Mouse (Mus musculus) hindbrain, embryonic 13.5 days (tissue): ENCODE results near the gene 1110032A03Rik. TPM values are rescaled to one million over a fixed set of nuclear protein-coding genes. Genes with fewer than 3 reads are reported as not detected.

Source experiments
- ATAC-seq: fragments of 200-750 bp; cut with Nextera tagmentation; 2 replicates; pipeline ENCODE4 v1.8.0; 2017; ENCODE audit warnings: moderate TSS enrichment; ENCODE audit not compliant: low FRiP score
- H3K27ac ChIP-seq: fragments of 300-500 bp; sonication (generic); 2 replicates; pipeline ENCODE4 v1.5.1; 2015; ENCODE audit warnings: inconsistent platforms, mild to moderate bottlenecking, moderate library complexity
- H3K27me3 ChIP-seq: fragments of 300-500 bp; sonication (generic); 2 replicates; pipeline ENCODE4 v1.6.1; 2015; ENCODE audit warnings: mild to moderate bottlenecking, inconsistent platforms
- H3K36me3 ChIP-seq: fragments of 300-500 bp; sonication (generic); 2 replicates; pipeline ENCODE4 v1.6.1; 2015; ENCODE audit warnings: mild to moderate bottlenecking, inconsistent platforms
- H3K4me1 ChIP-seq: fragments of 300-500 bp; sonication (generic); replicated peaks from 2 replicates; pipeline ENCODE4 v1.6.1; 2015; ENCODE audit warnings: inconsistent platforms
- H3K4me2 ChIP-seq: fragments of 300-500 bp; sonication (generic); 2 replicates; pipeline ENCODE4 v1.6.1; 2015; ENCODE audit warnings: inconsistent platforms, mild to moderate bottlenecking, moderate library complexity
- H3K4me3 ChIP-seq: fragments of 300-500 bp; sonication (generic); 2 replicates; pipeline ENCODE4 v1.5.1; 2015; ENCODE audit warnings: mild to moderate bottlenecking, inconsistent platforms
- H3K9ac ChIP-seq: fragments of 300-500 bp; sonication (generic); 2 replicates; pipeline ENCODE4 v1.6.1; 2015; ENCODE audit warnings: mild to moderate bottlenecking, inconsistent platforms
- H3K9me3 ChIP-seq: fragments of 300-500 bp; sonication (generic); 2 replicates; pipeline ENCODE4 v1.6.1; 2016; ENCODE audit warnings: inconsistent platforms
- WGBS: fragments of 180-500 bp; shearing (Covaris S2); methylation state at CpG from one replicate; pipeline ENCODE4 v1.1.7; 2015; 5-methylcytosine and 5-hydroxymethylcytosine counted together
- polyA plus RNA-seq: library from polyadenylated mRNA; unstranded; fragments of >200 nt; fragmentation: Nextera tagmentation; extraction: Ambion mirVana; gene quantifications from 2 replicates; pipeline ENCODE4 v1.2.1, GENCODE M21; 2015

1110032A03Rik gene
- polyA plus RNA-seq, 1 experiment from 2014 or later: 64.6 TPM

- peak overlapping the region; percentile 63 for H3K4me3 ChIP-seq
- peaks cover 17% of the 10 kb centered on the region for H3K36me3 ChIP-seq
- H3K9me3 ChIP-seq: no peaks in the 10 kb centered on the region
- H3K4me1 ChIP-seq: peaks cover 21% of the 10 kb centered on the region
- peak overlapping the region; percentile 81 for H3K9ac ChIP-seq
- peak; percentile 76; the same call in 1 of the 2 replicates for ATAC-seq
- no peaks in the 10 kb centered on the region for H3K27me3 ChIP-seq
- H3K4me2 ChIP-seq: peak overlapping the region; percentile 84
- 6% methylated on average over 17 of the region's 17 CpGs for WGBS
- peak overlapping the region; percentile 88 for H3K27ac ChIP-seq
Observed at GRCm38 (mm10) chr9:50767531-50768106, 7.7 kb downstream of the 1110032A03Rik start.

- Histone ChIP-seq H3K27me3 (no peaks in the 10 kb centered on the region), H3K9ac (no peak overlapping the region), H3K9me3 (no peaks in the 10 kb centered on the region), H3K4me2 (no peak overlapping the region), H3K27ac (no peak overlapping the region), H3K4me1 (peaks cover 5% of the 10 kb centered on the region; the same call in 1 of the 2 replicates), H3K36me3 (peaks cover 4% of the 10 kb centered on the region), H3K4me3 (no peak overlapping the region)
- WGBS: 61% methylated on average over 1 of the region's 1 CpGs
- no peak for ATAC-seq
Observed at GRCm38 (mm10) chr9:50763331-50763730, 12.0 kb downstream of the 1110032A03Rik start.

DNA sequence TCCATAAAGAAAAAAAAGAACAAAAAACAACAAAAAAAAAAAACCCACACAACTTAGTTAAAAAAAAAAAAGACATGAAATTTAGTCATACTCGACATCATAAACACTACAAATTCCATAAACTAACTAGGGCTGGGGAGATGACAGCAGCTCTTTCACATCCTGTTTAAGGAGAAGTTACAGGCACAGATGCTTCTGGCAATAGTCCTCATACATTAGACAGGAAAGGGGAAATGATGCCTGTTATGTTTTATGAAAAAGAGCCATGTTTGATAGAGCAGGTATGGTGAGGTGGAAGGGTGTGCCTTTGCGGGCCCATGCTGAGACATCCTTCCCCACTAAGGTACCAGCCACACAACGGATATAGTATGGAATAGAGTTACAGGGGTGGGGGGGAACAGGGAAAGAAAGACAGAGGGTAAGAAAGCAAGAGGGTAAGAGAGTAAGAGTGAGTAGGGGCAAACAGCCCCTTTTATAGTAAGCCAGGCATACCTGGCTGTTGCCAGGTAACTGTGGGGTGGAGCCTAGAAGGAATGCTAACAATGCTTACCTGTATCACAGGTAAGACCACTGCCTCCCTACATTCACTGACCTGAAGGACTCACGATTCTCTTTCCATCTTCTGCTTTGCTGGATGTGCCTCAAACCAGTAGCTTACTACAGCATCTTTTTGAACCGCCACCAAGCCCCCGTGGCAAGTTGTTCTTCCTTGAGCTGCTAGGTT lies 13.6 kb downstream of the 1110032A03Rik start:
- Histone ChIP-seq H3K9me3 (no peaks in the 10 kb centered on the region), H3K27me3 (no peaks in the 10 kb centered on the region), H3K36me3 (peaks cover 4% of the 10 kb centered on the region), H3K9ac (no peak overlapping the region), H3K27ac (no peak overlapping the region), H3K4me1 (no peaks in the 10 kb centered on the region; the same call in 1 of the 2 replicates), H3K4me2 (no peak overlapping the region), H3K4me3 (no peak overlapping the region)
- no peak for ATAC-seq
- 64% methylated on average over 6 of the region's 6 CpGs for WGBS

DNA sequence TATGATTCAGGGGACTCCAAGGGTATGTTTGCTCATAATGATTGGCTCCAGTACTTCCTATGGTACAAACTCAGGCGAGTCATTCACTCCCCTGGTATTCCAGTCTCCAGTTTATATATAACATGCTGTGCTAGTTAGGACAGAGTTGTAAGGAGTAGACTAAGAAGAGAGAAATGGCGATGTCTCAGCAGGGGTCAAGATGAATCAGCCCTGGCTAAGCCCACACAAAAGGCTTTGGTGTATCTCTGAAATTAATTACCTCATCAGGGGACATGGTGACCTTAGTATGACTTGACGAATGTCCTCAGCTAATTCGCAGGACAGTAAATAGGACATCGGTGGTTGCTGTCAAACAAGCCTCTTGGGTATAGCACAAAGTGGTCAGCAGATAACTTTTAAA lies 18.6 kb downstream of the 1110032A03Rik start:
- WGBS: 33% methylated on average over 5 of the region's 5 CpGs
- Histone ChIP-seq H3K9ac (no peak overlapping the region), H3K36me3 (no peaks in the 10 kb centered on the region), H3K4me1 (no peaks in the 10 kb centered on the region), H3K4me2 (no peak overlapping the region), H3K9me3 (no peaks in the 10 kb centered on the region), H3K27ac (no peak overlapping the region), H3K4me3 (no peak overlapping the region), H3K27me3 (0 out of 2 replicates have a peak, but pooled peaks cover 4% of the 10 kb centered on the region)
- ATAC-seq: no peak

DNA sequence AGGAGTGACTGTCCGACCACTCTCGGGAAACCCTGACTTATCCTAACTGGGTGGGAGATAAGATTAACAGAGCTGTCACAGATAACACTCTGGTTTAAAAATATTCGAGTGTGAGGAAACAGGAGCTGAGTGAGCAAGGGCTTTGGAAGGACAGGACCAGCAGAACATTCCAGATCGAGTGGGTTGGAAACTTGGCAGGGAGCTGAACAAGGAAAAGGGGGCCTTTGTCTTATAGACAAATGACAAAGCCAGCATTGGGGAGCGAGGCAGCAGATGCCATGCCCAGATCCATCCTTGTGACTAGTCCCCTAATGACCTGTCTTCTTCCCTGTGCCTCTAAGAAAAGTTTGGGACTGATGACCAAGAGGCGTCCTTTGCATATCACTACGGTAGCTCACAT lies 21.4 kb downstream of the 1110032A03Rik start:
- no peak overlapping the region for H3K4me3 ChIP-seq
- H3K9ac ChIP-seq: no peak overlapping the region
- 0 out of 2 replicates have a peak, but pooled peaks cover 4% of the 10 kb centered on the region for H3K27me3 ChIP-seq
- WGBS: 68% methylated on average over 7 of the region's 7 CpGs
- no peak for ATAC-seq
- no peaks in the 10 kb centered on the region for H3K36me3 ChIP-seq
- H3K4me1 ChIP-seq: no peaks in the 10 kb centered on the region
- no peak overlapping the region for H3K4me2 ChIP-seq
- no peak overlapping the region for H3K27ac ChIP-seq
- no peaks in the 10 kb centered on the region for H3K9me3 ChIP-seq

- H3K9ac ChIP-seq: 0 out of 2 replicates have a peak overlapping the region, but pooled peaks have one; percentile 24
- no peak overlapping the region for H3K27ac ChIP-seq
- no peaks in the 10 kb centered on the region for H3K9me3 ChIP-seq
- ATAC-seq: no peak
- H3K27me3 ChIP-seq: 0 out of 2 replicates have a peak, but pooled peaks cover 4% of the 10 kb centered on the region
- H3K36me3 ChIP-seq: no peaks in the 10 kb centered on the region
- no peak overlapping the region for H3K4me2 ChIP-seq
- 74% methylated on average over 17 of the region's 17 CpGs for WGBS
- H3K4me1 ChIP-seq: no peaks in the 10 kb centered on the region
- no peak overlapping the region for H3K4me3 ChIP-seq
Observed at GRCm38 (mm10) chr9:50752784-50753615, 22.3 kb downstream of the 1110032A03Rik start.

DNA sequence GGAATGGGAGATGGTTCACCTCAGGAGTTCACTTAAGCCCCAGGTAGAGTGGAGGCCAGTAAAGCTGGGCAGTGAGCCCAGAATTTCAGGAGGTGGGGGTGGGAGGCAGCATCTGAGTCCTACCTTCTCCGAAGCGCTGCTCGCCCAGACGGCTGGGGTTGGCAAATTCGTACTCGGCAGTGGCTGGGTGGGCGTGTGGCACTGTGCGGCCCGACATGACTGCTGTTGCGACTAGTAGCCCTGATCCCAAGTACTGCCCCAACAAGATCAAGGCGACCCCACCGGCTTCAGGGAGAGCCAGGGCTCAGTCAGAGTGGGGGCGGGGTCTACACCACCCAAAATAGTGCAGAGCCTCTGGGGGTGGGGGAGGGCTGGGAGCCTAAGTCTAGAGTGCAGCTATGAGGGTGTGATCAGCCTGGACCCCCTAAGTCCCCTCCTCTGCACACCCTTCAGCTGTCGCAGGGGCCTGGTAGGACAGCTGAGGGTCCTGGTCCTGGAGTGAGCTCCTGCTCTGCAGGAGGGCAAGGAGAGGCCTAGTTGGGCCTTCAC lies 23.2 kb downstream of the 1110032A03Rik start, which contains the start of gene Hspb2:
TSS of gene Hspb2 (minus strand) at position 301 of the 549 bp plus-strand sequence.
- peaks cover 5% of the 10 kb centered on the region for H3K27me3 ChIP-seq
- H3K27ac ChIP-seq: no peak within 1 kb of the TSS
- 0 out of 2 replicates have a peak within 1 kb of the TSS, but pooled peaks have one; percentile 24 for H3K9ac ChIP-seq
- no peak within 1 kb of the TSS for H3K4me2 ChIP-seq
- no peaks in the 10 kb centered on the region for H3K4me1 ChIP-seq
- ATAC-seq: no peak
- WGBS: 76% methylated on average over 13 of the region's 14 CpGs
- no peaks in the 10 kb centered on the region for H3K9me3 ChIP-seq
- H3K4me3 ChIP-seq: no peak within 1 kb of the TSS
- no peaks in the 10 kb centered on the region for H3K36me3 ChIP-seq

DNA sequence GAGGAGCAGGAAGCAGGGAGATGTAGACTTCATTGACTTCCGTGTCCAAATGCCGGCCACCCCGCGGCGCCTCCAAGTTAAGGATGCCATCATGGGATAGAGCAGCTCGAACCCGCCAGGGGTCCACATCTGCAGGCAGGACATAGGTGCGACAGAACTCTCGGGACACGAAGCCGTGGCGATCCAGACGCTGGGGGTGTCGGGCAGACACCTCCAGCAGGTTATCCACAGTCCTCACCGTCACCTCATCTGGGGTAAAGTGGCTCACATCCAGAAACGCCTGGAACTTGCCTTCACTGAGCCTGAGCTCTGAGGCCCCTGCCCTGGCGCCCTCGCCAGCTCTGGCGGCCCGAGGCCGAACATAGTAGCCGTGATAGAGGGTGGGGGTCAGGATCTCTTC lies 24.0 kb downstream of the 1110032A03Rik start, which contains the start of gene Cryab:
TSS of gene Cryab (plus strand) at position 3 of the 400 bp plus-strand sequence.
- ATAC-seq: no peak
- H3K27ac ChIP-seq: no peak within 1 kb of the TSS
- no peak within 1 kb of the TSS for H3K4me2 ChIP-seq
- H3K4me1 ChIP-seq: peaks cover 3% of the 10 kb centered on the region
- H3K9ac ChIP-seq: no peak within 1 kb of the TSS
- no peaks in the 10 kb centered on the region for H3K36me3 ChIP-seq
- WGBS: 79% methylated on average over 22 of the region's 22 CpGs
- H3K27me3 ChIP-seq: peaks cover 10% of the 10 kb centered on the region
- H3K4me3 ChIP-seq: no peak within 1 kb of the TSS
- H3K9me3 ChIP-seq: no peaks in the 10 kb centered on the region

- peaks cover 16% of the 10 kb centered on the region for H3K27me3 ChIP-seq
- 75% methylated on average over 6 of the region's 6 CpGs for WGBS
- H3K27ac ChIP-seq: no peak overlapping the region
- no peak overlapping the region for H3K9ac ChIP-seq
- peaks cover 9% of the 10 kb centered on the region for H3K4me1 ChIP-seq
- H3K4me3 ChIP-seq: no peak overlapping the region
- no peaks in the 10 kb centered on the region for H3K36me3 ChIP-seq
- no peak for ATAC-seq
- H3K4me2 ChIP-seq: no peak overlapping the region
- no peaks in the 10 kb centered on the region for H3K9me3 ChIP-seq
Observed at GRCm38 (mm10) chr9:50750706-50751105, 24.6 kb downstream of the 1110032A03Rik start.

- Histone ChIP-seq H3K9me3 (no peaks in the 10 kb centered on the region), H3K36me3 (no peaks in the 10 kb centered on the region), H3K27me3 (peaks cover 17% of the 10 kb centered on the region), H3K4me1 (peaks cover 9% of the 10 kb centered on the region), H3K4me3 (peak within 1 kb of the TSS; percentile 37), H3K9ac (peak within 1 kb of the TSS; percentile 65), H3K4me2 (peak within 1 kb of the TSS; percentile 58), H3K27ac (no peak within 1 kb of the TSS)
- no peak for ATAC-seq
- WGBS: 4% methylated on average over 19 of the region's 19 CpGs
Observed at GRCm38 (mm10) chr9:50746214-50746677, 29.1 kb downstream of the 1110032A03Rik start, which contains the start of gene 2310030G06Rik. 2310030G06Rik (minus strand) TSS chr9:50746536.

- H3K9ac ChIP-seq: peak overlapping the region; percentile 65; the same call in 1 of the 2 replicates
- peak overlapping the region; percentile 37 for H3K4me3 ChIP-seq
- no peak overlapping the region for H3K27ac ChIP-seq
- peak overlapping the region; percentile 58 for H3K4me2 ChIP-seq
- no peaks in the 10 kb centered on the region for H3K36me3 ChIP-seq
- peaks cover 17% of the 10 kb centered on the region for H3K27me3 ChIP-seq
- H3K9me3 ChIP-seq: no peaks in the 10 kb centered on the region
- H3K4me1 ChIP-seq: peaks cover 9% of the 10 kb centered on the region
- ATAC-seq: no peak
- 20% methylated on average over 7 of the region's 7 CpGs for WGBS
Observed at GRCm38 (mm10) chr9:50745806-50746205, 29.5 kb downstream of the 1110032A03Rik start.
